Mouse (Mus musculus) layer of hippocampus, adult 11-12 months (tissue): Measurements from ENCODE around the gene Cabp2.
"Not testable (repeated sequence)": the region's sequence is repeated elsewhere in the genome, so short reads cannot be mapped to it uniquely, and the experiment has no call there.

Source experiments
- DNase-seq: peaks from one replicate; pipeline ENCODE4 v3.0.0; 2022; ENCODE audit warnings: low spot score

Cabp2 gene

DNA sequence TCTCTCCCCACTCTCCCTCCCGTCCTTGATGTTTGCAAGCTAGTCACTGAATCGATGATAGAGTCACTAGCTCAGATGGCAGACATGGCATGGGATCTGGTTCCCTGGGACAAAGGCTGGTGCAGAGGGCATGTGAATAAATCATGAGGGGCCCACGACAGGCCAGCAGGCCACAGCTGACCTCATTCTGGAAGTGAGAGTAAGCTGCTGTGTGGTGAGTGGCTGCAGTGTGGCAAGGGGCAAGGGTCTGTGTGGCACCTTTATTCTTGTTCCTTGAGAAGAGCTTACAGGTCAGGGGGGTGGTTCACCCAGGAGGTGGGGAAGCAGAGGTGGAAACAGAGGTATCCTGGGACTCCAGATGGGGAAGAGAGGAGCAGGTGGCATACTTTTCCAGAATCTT lies at the start of gene Cabp2:
TSS of gene Cabp2 (plus strand) at position 185 of the 400 bp plus-strand sequence.
- DNase-seq, result no peak

DNA sequence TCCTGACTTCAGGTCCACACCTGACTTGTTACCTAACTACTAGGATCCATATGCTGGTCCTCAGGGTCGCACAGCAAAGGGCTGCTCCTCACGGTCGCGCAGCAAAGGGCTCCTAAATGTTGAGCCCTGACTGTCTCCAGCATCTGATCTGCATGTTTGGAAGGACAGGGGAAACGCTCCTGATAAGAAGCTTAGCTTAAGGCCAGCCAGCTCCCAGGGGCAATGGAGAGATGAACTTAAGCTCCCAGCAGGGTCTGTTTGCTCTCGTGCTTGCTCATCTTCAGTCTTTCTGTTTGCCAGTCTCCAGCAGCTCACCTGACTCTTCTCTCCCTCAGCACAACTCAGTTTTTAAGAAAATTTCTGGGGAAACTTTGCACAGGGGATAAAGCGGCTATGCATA lies 48.7 kb upstream of the Cabp2 start:
- DNase-seq, result no peak

DNA sequence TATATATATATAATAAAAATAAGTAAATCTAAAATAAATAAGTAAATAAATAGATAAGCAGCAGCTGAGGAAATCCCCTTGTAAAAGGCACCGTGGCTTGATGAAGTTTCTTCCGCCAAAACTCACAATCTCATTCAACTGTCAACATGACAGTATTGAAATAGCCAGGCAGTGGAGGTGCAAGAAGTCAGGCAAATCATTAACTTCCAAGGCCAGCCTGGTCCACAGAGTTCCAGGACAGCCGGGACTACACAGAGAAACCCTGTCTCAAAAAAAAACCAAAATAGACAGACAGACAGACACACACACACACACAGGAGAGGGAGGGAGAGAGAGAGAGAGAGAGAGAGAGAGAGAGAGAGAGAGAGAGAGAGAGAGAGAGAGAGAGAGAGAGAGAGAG lies 48.1 kb upstream of the Cabp2 start:
- DNase-seq, result no peak

DNA sequence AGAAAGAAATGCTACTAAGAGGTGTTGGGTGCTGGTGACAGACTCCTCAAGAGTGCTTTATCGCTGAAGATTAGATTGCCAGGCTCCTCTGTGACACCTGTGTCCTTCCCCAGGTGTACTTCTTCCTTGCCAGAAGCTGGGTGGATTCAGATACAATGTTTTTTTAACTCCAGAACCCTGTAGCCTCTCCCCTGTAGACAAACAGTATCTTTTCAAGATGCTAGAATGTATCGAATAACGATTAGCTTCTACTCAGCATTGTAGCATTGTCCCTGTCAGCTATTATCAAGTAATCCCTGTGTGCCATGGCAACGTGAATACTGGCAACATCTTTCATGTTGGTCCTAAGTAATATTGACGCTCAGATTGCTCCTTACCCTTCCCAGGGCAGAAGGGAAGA lies 47.6 kb upstream of the Cabp2 start:
- DNase-seq, result no peak

DNA sequence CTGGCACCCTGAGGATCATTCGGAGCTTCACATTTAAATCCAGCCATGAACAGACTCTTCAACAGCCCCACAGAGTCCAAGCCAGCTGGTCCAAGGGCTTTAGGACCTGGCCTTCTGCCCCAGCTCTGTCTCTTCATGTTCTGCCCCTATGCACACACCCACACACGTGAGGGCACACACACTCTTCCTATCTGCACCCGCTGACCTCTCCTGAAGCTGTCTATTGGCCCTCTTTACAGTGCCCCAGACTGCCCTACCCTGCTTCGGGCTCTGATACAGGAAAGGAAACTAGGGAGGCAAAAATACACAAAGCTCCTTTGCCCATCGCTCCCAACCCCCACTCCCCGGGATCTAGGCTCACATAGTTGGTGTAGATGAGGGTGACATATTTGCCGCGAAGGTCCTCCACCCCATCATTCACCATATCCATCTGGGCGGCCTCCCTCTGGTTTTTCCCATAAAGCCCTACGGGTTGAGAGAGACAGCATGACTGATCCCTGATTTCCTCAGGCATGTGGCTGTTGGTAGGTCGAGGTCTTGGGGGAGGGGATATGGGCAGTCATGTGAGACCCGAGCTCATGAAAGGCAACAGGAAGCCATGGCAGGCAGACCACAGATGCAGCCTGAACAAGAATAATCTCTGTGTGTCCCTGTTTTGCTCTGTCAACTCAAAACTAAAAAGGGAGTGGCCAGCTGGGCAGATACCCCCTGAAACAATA lies 44.9 kb upstream of the Cabp2 start:
- no peak for DNase-seq

DNA sequence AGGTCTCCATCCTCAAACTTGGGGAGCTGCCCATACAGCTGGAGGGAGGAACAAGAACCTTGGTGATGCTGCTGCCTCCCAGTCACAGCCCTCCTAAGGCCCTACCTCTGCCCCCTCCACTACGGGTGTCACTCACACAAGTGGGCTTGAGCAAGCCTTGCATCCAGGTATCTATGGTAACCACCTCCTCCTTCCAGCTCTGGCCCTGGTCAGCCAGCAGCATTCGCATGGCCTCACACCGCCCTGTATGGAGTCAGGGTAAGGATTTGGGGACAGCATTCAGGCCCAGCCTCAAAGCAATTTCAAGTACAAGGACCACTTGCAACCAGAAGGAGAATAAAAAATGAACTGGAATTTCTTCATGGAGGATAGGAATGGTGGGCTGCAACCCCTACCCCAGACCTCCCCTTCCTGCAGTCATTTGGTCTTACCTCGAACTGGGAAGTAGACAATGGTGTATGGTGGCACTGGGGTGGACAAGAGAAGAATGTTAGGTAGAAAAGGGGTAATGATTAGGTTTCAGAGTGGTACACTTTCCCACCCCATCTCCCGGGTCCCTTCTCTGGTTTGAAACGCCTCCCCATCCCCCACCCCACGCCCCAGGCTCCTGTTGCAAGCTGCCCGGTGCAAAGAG lies 44.1 kb upstream of the Cabp2 start:
- DNase-seq, result not testable (repeated sequence)

DNA sequence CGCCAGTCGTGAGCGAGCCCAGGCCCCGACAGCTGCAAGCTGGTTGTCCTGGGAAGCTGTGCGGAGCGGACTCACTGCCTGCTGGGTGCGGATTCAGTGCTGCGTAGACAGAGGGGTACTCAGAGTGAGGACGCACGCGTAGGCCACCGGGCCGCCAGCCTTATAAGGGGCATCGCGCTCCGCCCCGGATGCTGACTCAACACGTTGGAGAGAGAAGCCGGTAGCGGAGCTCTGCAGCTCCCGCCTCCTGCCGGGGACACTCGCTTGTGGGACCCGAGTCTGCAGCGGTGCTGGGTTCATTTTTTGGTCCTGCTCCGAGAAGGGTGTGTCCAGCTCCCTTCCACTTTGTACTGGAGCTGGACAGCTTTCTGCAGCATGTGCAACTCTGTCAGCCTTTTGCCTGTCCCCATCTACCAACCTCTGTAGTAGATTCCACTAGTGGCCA lies 43.6 kb upstream of the Cabp2 start, which contains the start of gene Gstp1:
TSS of gene Gstp1 (minus strand) at position 198 of the 445 bp plus-strand sequence.
- peak; percentile 92 for DNase-seq

DNA sequence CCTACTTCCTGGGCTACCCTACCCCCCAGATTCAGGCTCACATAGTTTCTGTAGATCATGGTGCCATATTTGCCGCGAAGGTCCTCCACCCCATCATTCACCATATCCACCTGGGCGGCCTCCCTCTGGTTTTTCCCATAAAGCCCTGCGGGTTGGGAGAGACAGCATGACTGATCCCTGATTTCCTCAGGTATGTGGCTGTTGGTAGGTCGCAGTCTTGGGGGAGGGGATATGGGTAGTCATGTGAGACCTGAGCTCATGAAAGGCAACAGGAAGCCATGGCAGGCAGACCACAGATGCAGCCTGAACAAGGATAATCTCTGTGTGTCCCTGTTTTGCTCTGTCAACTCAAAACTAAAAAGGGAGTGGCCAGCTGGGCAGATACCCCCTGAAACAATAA lies 40.4 kb upstream of the Cabp2 start:
- not testable (repeated sequence) for DNase-seq

DNA sequence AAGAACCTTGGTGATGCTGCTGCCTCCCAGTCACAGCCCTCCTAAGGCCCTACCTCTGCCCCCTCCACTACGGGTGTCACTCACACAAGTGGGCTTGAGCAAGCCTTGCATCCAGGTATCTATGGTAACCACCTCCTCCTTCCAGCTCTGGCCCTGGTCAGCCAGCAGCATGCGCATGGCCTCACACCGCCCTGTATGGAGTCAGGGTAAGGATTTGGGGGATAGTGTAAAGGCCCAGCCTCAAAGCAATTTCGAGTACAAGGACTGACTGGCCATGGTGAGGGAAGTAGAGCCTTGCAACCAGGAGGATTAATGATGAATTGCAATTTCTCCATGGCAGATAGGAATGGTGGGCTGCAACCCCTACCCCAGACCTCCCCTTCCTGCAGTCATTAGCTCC lies 39.9 kb upstream of the Cabp2 start:
- not testable (repeated sequence) for DNase-seq

DNA sequence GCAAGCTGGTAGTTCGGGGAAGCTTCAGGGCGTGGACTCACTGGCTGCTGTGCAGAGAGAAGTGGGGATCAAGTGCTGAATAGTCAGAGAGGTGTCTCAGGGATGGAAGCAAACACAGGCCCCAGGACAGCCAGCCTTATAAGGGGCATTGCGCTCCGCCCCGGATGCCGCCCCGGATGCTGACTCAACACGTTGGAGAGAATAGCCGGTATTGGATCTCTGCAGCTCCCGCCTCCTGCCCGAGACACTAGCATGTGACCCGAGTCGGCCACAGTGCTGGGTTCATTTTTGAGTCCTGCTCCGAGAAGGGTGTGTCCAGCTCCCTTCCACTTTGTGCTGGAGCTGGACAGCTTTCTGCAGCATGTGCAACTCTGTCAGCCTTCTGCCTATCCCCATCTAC lies 39.3 kb upstream of the Cabp2 start:
- DNase-seq, result no peak

DNA sequence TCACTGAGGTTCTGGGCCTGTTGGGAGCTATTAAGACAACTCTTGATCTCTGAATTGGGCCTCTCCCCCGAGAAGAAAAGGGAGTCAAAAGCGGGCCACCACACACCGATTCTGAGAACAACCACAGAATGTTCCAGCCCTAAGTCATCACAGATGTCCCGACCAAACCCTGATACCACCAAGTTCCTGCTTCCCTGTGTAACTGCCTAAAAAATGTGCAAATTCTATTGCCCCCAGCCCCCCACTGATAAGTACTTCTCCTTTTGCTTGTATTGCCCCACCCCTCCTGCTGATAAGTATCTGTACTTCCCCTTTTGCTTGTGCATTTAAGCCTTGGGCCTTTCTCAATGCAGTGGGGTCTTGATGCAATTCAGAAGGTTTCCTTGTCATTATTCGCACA lies 37.3 kb upstream of the Cabp2 start:
- not testable (repeated sequence) for DNase-seq

DNA sequence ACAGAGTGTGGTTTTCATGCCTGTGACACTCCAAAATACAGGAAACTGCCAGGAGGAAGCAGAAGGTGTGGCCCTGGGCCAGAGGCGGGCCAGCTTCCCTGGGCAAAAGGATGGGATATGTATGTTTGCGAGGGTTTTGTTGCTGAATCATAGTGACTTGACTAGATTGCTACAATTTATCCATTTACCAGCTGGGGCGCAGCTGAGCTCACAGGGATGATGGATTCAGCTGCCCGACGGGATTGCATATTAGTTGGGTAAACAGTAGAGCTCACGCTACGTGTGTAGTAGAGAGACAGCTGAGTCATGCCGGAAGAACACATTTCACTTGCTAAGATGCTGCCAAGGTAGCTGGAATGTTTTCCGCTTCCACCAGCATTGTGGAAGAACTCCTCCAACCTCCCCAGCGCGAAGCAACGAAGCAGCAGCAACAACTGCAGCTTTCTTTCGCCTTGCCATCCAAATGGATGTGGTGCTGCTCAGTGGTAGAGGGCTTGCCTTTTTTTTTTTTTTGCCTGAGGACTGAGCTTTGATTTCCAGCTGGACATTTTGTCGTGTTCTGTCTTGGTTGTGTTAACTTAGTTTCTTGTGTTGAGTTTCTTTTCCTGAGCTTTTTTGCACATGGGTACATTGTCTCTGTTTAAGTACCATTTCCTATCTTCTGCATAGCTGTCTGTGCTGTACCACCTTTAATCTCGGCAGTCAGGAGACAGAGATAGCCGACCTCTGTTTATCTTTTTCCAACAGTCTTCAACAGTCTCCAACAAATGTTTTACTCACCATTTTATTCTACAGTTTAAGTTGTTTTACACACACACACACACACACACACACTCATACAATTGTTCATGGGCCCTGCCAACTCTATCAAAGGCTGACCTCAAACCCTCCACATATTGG lies 35.2 kb upstream of the Cabp2 start, which contains the start of gene Gstp2:
TSS of gene Gstp2 (minus strand) at position 58 of the 900 bp plus-strand sequence.
- peak; percentile 87 for DNase-seq

DNA sequence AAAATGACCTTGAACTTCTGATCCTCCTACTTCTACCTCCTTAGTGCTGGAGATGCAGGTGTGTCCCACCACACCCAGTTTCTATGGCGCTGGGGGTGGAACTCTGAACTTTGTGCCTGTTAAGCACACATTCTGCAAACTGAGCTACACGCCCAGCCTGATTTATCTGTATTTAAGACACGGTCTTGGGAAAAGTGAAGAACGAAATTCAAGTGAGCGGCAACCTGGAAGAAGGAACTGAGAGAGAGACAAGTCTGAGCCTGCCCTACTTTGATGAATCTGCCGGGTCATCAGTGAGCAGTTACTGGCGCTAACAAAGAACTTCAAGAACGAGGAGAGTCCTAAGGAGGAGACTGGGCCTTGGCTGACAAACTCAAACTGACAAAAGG lies 34.5 kb upstream of the Cabp2 start:
- DNase-seq, result no peak

DNA sequence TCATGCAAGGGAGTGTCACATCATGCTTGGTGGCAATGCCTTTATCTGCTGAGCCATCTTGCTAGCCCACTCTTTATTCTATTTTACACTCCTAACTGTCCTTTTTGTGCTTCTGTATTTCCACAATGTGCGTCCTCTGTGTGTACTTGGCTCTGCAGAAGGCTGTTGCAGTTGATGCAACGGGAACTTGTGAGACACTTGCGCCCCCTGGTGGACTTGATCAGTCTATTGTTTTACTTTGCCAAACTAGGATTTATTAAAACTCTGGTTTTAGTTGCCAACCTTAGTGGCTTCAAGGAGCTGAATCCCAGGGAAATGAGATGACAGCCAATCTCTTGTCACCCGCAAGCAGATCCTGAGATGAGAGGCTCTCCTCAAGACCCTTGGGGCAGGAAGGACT lies 33.5 kb upstream of the Cabp2 start:
- DNase-seq, result peak; percentile 79

DNA sequence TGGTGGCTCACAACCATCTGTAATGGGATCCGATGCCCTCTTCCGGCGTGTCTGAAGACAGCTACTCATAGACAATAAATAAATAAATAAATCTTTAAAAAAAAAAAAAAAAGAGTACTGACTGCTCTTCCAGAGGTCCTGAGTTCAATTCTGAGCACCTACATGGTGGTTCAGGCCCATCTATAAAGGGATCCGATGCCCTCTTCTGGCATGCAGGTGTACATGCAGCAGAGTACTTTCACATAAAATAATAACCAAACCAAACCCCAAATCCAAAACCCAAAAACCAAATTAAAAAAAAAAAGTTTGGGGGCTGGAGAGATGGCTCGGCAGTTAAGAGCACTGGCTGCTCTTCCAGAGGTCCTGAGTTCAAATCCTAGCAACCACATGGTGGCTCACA lies 32.3 kb upstream of the Cabp2 start:
- not testable (repeated sequence) for DNase-seq

DNA sequence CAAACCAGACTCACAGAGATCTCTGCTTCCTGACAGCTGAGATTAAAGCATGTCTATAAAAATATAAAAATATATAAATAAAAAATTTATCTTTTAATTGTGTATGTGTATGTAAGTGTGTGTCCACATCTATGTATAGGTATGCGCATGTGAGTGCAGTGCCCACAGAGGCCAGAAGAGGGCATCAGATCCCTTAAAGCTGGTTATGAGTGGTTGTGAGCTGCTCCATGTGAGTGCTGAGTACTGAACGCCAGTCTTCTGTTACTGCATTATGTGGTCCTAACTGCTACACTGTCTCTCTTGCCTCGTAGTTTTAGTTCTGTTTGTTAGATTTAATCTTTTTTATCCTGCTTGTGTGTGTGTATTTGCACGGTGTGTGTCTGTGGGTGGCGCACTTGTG lies 30.4 kb upstream of the Cabp2 start:
- no peak for DNase-seq

DNA sequence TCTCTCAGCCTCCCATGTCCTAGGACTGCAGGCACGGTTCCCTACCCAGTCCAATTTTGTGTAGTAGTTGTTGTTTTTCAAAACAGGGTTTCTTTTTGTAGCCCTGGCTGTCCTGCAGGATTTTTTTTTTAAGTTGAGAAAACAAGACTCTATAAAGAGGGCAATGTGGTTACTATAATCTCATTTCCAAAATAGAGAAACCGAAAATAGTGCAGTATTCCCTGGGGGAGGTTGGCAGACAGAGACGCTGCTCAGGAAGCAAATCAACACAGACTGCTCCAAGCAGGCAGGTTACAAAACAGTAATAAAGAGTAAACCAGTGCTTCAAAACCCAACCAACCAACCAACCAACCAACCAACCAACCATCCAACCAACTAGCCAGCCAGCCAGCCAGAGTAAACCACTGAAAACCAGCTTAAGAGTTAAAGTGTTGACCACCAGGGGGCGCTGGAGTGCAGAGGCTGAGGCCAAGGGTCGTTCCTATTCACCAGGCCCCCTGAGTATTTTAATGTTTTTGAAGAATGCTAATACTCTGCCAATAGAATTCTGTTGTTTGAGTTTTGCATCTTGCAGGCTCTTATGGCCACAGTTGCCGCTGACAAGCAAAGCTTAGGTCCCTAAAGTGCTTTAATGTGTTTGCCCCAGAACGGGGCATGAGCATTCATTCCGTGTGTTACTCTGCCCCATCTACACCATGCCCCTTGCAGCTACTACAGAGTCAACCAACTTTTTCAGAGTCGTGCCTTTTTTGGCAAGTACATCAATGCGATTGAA lies 29.4 kb upstream of the Cabp2 start:
- DNase-seq, result peak; percentile 52

DNA sequence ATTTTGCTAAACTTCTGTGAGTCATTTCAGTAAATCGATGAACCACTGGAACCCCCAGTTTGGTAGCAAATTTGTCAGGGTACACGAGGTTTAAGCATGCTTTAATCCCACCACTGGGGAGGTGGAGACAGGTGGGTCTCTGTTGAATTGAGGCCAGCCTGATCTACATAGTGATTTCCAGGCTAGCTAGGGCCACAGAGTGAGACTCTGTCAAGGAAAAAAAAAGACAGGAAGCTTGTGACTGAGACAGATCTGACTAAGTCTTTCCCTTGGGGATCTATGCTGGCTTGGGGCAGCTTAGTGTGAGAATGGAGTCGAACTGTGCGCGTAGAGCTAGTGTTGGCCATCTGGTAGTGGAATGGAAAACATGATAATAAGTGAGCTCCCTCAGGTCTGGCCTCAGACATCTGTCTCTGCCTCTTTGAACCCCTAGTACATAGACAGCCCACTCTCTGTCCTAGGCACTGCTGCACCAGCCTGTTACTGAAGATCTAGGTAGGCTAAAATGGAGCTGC lies 28.8 kb upstream of the Cabp2 start:
- no peak for DNase-seq

DNA sequence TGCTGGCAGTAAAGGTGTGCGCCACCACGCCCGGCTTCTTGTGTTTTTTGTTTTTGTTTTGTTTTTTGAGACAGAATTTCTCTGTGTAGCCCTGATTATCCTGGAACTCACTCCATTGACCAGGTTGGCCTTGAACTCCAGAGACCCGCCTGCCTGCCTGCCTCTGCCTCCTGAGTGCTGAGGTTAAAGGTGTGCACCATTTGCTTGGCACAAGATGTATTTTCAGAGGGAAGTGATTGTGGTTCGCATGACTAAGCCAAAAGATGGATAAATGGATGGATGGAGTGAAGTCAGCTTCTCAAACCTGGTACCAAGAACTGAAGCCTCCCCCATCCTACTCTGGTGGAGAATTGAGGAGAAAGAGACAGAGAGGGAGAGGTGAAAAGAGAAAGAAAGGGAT lies 26.8 kb upstream of the Cabp2 start:
- no peak for DNase-seq

DNA sequence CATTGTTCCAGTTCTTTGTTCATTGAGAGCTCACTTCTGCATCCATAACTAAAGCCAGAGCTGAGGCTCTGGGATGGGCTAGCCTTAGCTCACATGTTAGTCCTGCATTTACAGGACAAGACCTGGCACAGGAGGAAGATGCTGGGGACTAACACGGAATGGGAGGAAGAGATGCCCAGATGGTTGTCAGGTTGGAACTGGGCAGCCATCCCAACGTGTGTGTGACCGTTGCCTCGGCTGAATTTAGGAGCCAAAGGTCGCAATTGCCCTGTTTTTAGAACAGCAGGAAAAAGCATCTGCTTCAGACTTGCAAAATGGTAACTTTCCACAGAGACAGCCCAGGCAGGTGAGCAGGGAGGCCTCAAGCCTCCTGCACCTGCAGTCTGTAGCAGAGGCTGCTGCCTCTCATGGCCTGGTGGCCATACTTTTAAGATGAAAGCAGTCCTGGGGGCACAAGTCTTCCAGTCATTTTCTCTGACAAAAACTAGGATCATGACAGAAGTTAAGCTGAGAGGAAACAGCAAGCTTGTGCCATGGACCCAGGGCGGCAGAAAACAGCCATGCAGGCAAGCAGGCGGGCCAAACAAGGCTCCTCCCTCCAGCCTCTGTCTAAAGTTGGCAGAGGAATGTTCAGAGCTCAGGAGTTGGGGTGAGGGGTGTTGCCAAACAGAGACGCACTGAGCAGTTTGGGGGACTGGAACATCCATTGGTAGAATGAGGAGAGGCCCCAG lies 26.0 kb upstream of the Cabp2 start:
- DNase-seq, result no peak
